Mouse (Mus musculus) adrenal gland, postnatal 0 days (tissue): ENCODE results near the gene Smap1. TPM values are rescaled to one million over a fixed set of nuclear protein-coding genes. Genes with fewer than 3 reads are reported as not detected.

ENCODE experiments used
- polyA plus RNA-seq: library from polyadenylated mRNA; unstranded; fragments of >200 nt; fragmentation: Nextera tagmentation; extraction: Ambion mirVana; gene quantifications from 2 replicates; pipeline ENCODE4 v1.2.1, GENCODE M21; 2015

Smap1 gene
- 50.9 and 52.5 TPM in 2 replicates for polyA plus RNA-seq

DNA sequence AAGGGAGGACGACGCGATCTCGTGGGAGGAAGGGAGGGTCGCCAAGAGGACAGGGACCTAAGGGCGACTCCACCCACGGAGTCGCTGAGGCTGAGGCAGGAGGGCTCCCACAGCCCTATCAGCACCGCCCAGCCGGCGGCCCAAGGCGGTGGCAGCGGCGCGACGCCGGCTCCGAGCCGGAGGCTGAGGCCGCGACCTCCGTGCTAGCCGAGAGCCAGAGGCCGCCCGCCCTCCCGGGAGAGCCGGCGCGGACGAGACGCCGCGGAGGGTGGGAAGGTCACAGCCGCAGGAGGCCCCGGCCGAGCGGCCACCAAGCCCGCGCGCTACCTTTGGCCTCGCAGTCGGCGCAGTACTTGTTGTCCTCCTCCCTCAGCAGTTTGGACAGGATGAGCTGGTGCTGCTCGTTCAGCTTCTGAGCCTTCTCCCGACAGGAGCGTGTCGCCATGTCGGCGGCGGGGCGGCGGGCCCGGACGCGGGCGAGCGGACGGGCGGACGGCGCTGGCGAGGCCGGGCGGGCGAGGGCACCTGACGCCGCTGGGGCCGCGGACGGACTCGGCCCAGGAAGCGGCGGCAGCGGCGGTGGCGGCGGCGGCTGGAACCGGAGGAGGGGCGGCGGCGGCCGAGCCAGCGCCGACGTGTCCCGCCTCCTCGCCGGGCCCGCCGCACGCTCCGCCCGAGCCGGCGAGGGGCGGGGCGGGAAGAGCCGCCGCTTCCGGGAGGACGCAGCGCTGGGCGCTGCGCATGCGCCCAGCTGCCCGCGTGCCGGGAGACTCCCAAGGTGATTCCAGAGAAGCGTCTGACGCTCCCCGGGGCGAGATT is at the start of gene Smap1:
Smap1 (minus strand) TSS at position 607 of the 819 bp plus-strand sequence.

Other genes with a start within 250 kb of the Smap1 start
- 0.32 and 0.80 TPM in 2 replicates for gene B3gat2, start 160.6 kb downstream of the Smap1 start, polyA plus RNA-seq
- 282 and 359 TPM in 2 replicates for gene Sdhaf4, start 83.3 kb upstream of the Smap1 start, polyA plus RNA-seq
- gene Fam135a, start 178.0 kb upstream of the Smap1 start, polyA plus RNA-seq, result 11.5 and 14.1 TPM in 2 replicates